Mouse (Mus musculus): ENCODE measurements at regions not wholly inside any gene's neighbourhood (a gene's known extent, or its start where the extent isn't known, plus 50 kb on each side); places are given as distances from the start of the nearest gene placed in this dataset.

- TF ChIP-seq MAX (IDR thresholded peaks at IDR 0.05; ENCODE audit: low read depth) (no peak), POLR2A (IDR thresholded peaks at IDR 0.05; ENCODE audit: insufficient read length, low read depth) (no peak), REST (IDR thresholded peaks at IDR 0.05; ENCODE audit: insufficient read depth, insufficient read length) (no peak), USF1 (IDR thresholded peaks at IDR 0.05; ENCODE audit: low read depth) (no peak), E2F4 (IDR thresholded peaks at IDR 0.05; ENCODE audit: insufficient read depth) (no peak), CEBPB (IDR thresholded peaks at IDR 0.05; ENCODE audit: insufficient read depth, poor library complexity, severe bottlenecking) (no peak), POLR2AphosphoS2 (IDR thresholded peaks at IDR 0.05; ENCODE audit: insufficient read length, low read depth) (no peak)
Measured at GRCm38 (mm10) chr6:67178531-67178930, 59.4 kb upstream of the Serbp1 start.
